Mouse (Mus musculus): ENCODE measurements at regions not wholly inside any gene's neighbourhood (a gene's known extent, or its start where the extent isn't known, plus 50 kb on each side); places are given as distances from the start of the nearest gene placed in this dataset.
"Not testable (repeated sequence)": the region's sequence is repeated elsewhere in the genome, so short reads cannot be mapped to it uniquely, and the experiment has no call there.

DNA sequence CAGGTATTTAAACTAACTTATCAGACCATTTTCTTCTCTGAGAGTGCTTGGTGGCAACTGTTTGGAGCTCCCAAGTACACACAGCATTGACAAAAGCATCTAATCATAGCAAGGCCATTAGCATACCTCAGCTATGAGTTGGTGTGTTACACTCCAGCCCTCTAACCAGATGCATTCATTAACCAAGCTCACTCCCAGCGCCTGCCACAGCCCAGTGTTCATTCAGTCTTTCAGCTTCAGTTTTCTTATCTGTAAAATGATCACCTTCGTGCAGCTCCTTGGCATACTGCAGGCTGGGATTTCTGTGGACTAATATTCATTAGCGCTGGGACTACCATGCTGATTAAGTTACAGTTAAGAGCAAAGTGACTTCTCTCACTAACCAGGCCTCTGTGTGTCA is 611.7 kb downstream of the Fam19a2 start:
- Histone ChIP-seq H3K4me2 (no peak overlapping the region), H3K9me3 (ENCODE audit: control insufficient read depth, low read length) (no peaks in the 10 kb centered on the region), H3K27me3 (ENCODE audit: control insufficient read depth, insufficient read depth, low read length) (no peaks in the 10 kb centered on the region), H3K4me1 (ENCODE audit: control insufficient read depth, insufficient read depth, low read length) (no peaks in the 10 kb centered on the region), H3K36me3 (ENCODE audit: control insufficient read depth, insufficient read depth, low read length) (no peaks in the 10 kb centered on the region), H3K9ac (ENCODE audit: low read length) (no peak overlapping the region), H3K4me3 (ENCODE audit: low read depth, low read length) (no peak overlapping the region), H3K27ac (ENCODE audit: low read depth, low read length) (no peak overlapping the region)
- WGBS, result 81% methylated on average over 3 of the region's 3 CpGs
- no peak for ATAC-seq (ENCODE audit: low FRiP score)
- DNase-seq (ENCODE audit: low spot score, missing footprints), result peak; percentile 81

DNA sequence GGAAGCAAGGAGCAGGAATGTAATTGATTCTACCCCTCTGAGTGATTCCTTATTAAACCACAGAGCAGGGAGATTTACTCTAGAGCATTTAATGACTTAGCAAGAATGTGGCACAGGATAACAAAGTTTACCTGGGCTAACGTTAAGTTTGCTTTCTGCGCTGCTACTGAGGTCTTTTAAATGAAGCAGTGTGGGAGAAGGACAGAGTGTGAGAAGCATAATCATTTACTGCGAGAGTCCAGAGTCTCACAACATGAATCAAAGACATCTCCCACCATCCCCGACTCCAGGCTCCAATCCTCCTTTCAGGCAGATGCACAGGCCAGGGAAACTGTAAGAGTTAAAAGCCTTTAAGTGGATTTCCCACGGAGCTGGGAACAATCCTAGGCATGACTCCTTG is 612.1 kb downstream of the Fam19a2 start:
- Histone ChIP-seq H3K9me3 (ENCODE audit: control insufficient read depth, low read length) (no peaks in the 10 kb centered on the region), H3K4me1 (ENCODE audit: control insufficient read depth, insufficient read depth, low read length) (no peaks in the 10 kb centered on the region), H3K9ac (ENCODE audit: low read length) (no peak overlapping the region), H3K27ac (ENCODE audit: low read depth, low read length) (no peak overlapping the region), H3K4me2 (no peak overlapping the region), H3K36me3 (ENCODE audit: control insufficient read depth, insufficient read depth, low read length) (no peaks in the 10 kb centered on the region), H3K4me3 (ENCODE audit: low read depth, low read length) (no peak overlapping the region), H3K27me3 (ENCODE audit: control insufficient read depth, insufficient read depth, low read length) (no peaks in the 10 kb centered on the region)
- 65% methylated on average over 5 of the region's 5 CpGs for WGBS
- ATAC-seq (ENCODE audit: low FRiP score) (no peak), DNase-seq (ENCODE audit: low spot score, missing footprints) (no peak)

DNA sequence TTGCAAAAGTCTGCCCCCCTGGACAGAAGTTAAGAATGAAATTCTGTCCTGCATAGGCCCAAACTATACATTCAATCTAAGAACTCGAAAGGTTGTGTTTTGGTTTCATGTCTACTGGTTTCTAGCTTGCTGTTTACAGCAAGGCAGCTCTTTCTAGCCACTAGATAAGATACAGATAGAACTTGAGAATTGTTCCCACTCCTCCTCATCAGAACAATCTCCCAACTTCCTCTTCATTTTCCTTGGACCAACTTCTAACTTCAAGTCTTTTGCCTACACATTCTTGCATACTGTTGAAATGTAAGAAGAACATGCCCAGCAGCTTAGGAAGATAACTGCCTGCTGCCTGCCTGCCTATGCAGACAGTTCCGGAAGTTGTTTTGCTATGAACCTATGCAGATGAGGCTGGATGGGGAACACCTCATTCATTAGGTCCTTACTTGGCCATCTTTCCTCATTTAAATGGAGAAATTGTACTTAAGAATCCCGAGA is 624.9 kb downstream of the Fam19a2 start:
- no peak overlapping the region for H3K27ac ChIP-seq (ENCODE audit: low read depth, low read length)
- H3K4me1 ChIP-seq (ENCODE audit: control insufficient read depth, insufficient read depth, low read length), result no peaks in the 10 kb centered on the region
- ATAC-seq (ENCODE audit: low FRiP score), result no peak
- H3K4me3 ChIP-seq (ENCODE audit: low read depth, low read length), result no peak overlapping the region
- no peaks in the 10 kb centered on the region for H3K36me3 ChIP-seq (ENCODE audit: control insufficient read depth, insufficient read depth, low read length)
- DNase-seq (ENCODE audit: low spot score, missing footprints), result no peak
- H3K27me3 ChIP-seq (ENCODE audit: control insufficient read depth, insufficient read depth, low read length), result no peaks in the 10 kb centered on the region
- no peaks in the 10 kb centered on the region for H3K9me3 ChIP-seq (ENCODE audit: control insufficient read depth, low read length)
- WGBS, result 86% methylated on average over 3 of the region's 3 CpGs
- no peak overlapping the region for H3K9ac ChIP-seq (ENCODE audit: low read length)
- no peak overlapping the region for H3K4me2 ChIP-seq

DNA sequence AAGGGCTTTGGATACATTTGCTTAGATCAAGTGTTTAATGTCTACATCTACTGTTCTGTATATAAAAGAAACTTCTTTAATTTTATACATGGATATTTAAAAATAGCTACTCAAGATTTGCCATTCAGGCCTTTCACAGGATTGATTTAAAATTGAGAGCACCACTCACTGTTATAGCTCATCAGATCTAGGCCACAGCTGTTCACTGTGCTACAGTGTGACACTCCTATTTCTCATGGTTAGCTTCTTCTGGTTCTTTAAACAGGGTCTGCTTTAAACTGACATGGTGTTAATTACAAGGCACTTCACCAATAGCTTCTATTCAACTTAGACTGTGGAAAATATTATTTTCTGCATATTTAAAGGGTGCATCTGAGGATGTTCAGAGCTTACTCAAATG is 655.3 kb downstream of the Fam19a2 start:
- Histone ChIP-seq H3K27ac (ENCODE audit: low read depth, low read length) (no peak overlapping the region), H3K36me3 (ENCODE audit: control insufficient read depth, insufficient read depth, low read length) (no peaks in the 10 kb centered on the region), H3K27me3 (ENCODE audit: control insufficient read depth, insufficient read depth, low read length) (no peaks in the 10 kb centered on the region), H3K4me2 (no peak overlapping the region), H3K9me3 (ENCODE audit: control insufficient read depth, low read length) (no peaks in the 10 kb centered on the region), H3K4me1 (ENCODE audit: control insufficient read depth, insufficient read depth, low read length) (no peaks in the 10 kb centered on the region), H3K4me3 (ENCODE audit: low read depth, low read length) (no peak overlapping the region), H3K9ac (ENCODE audit: low read length) (no peak overlapping the region)
- no peak for ATAC-seq (ENCODE audit: low FRiP score)
- no peak for DNase-seq (ENCODE audit: low spot score, missing footprints)

DNA sequence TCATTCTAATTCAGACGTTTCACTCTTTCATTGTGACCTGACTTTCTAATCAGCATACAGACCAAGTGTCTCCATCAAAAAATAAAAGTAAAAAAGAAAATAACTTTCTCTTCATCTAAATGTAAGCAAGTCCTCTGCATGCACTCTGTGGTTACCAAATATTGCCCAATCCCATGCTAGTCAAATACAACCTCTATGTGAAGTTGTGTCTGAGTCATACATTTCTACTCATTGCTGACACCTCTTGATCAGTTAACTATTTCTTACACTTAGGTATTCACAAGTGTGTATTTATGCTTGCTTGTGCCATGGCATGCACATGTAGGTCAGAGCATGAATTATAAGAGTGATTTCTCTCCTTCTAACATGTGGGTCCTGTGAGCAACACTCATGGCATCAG is 666.2 kb downstream of the Fam19a2 start:
- Histone ChIP-seq H3K9me3 (ENCODE audit: control insufficient read depth, low read length) (no peaks in the 10 kb centered on the region), H3K27ac (ENCODE audit: low read depth, low read length) (no peak overlapping the region), H3K9ac (ENCODE audit: low read length) (no peak overlapping the region), H3K4me2 (no peak overlapping the region), H3K4me3 (ENCODE audit: low read depth, low read length) (no peak overlapping the region), H3K4me1 (ENCODE audit: control insufficient read depth, insufficient read depth, low read length) (no peaks in the 10 kb centered on the region), H3K36me3 (ENCODE audit: control insufficient read depth, insufficient read depth, low read length) (no peaks in the 10 kb centered on the region), H3K27me3 (ENCODE audit: control insufficient read depth, insufficient read depth, low read length) (no peaks in the 10 kb centered on the region)
- DNase-seq (ENCODE audit: low spot score, missing footprints), result no peak
- WGBS, result 64% methylated on average over 1 of the region's 1 CpGs
- no peak for ATAC-seq (ENCODE audit: low FRiP score)

DNA sequence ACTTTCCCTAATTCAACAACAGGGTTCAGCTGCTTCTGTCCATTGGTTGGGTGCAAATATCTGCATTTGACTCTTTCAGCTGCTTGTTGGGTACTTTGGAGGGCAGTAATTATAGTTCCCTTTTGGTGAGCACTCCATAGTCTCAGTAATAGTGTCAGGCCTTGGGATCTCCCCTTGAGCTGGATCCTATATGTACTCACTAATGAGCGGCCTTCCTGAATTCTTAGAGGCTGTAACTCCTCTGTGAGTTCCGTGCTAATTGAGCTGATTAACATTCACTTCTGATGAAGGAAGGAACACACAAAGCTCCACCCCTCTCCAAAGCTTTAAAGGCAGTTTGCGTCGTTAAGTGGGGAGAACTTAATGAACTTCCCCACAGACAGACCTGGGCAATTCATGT is 674.9 kb downstream of the Fam19a2 start:
- H3K9ac ChIP-seq (ENCODE audit: low read length); H3K9me3 ChIP-seq (ENCODE audit: control insufficient read depth, low read length); H3K27me3 ChIP-seq (ENCODE audit: control insufficient read depth, insufficient read depth, low read length); H3K4me3 ChIP-seq (ENCODE audit: low read depth, low read length); DNase-seq (ENCODE audit: low spot score, missing footprints); ATAC-seq (ENCODE audit: low FRiP score); H3K27ac ChIP-seq (ENCODE audit: low read depth, low read length); H3K4me2 ChIP-seq; H3K4me1 ChIP-seq (ENCODE audit: control insufficient read depth, insufficient read depth, low read length); H3K36me3 ChIP-seq (ENCODE audit: control insufficient read depth, insufficient read depth, low read length): not testable (repeated sequence)
- WGBS, result 85% methylated on average over 4 of the region's 4 CpGs
